In the genomic region with DNA sequence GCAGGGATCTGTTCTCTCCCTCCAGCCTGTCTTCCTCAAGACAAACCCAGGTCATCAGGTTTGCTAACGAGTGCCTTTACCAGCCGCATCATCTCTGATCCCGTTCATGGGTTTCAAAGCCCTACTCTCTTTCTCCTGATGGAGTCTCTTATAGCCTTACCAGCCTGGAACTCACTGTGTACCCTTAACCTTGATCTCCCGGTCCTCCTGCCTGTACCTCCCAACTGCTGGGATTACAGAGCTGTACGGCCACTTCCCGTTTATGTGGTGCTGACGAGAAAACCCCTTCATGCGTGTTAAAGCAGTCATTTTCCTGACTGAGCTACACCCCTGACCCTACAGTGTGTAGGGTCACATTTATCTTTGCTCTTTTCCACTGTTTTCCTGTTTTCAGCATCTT, we compare ENCODE assay signal across 14 mouse cellular contexts. TPM values are rescaled to one million over a fixed set of nuclear protein-coding genes. Genes with fewer than 3 reads are reported as not detected.
A peak's percentile ranks its signal among the peaks of the same experiment; 100 is the strongest.
DNase-seq lines count a peak whose midpoint lies in the region; ATAC-seq and TF ChIP-seq lines count a peak whose summit lies in the region.
"Had no signal": no experiment of that assay in that cellular context is flagged by ENCODE, and none has a peak within 500 bp of the region (broad histone marks: within the 10 kb centered on the region; RNA-seq: fewer than 3 reads in every experiment).

No protein-coding gene starts in this region.

- peaks cover 6% of the 10 kb centered on the region; the same call in 1 of the 2 replicates for H3K4me1 ChIP-seq in kidney, adult 2 months (ENCODE audit: control insufficient read depth, insufficient read depth, low read length)
- peaks cover 56% of the 10 kb centered on the region for H3K4me1 ChIP-seq in bone marrow macrophage, adult 2 months (ENCODE audit: control insufficient read depth, insufficient read depth, low read length)
- H3K4me1 ChIP-seq: midbrain, embryonic 13.5 days had no signal

- no peaks in the 10 kb centered on the region for H3K36me3 ChIP-seq in kidney, adult 2 months (ENCODE audit: control insufficient read depth, insufficient read depth, low read length)
- H3K36me3 ChIP-seq: midbrain, embryonic 13.5 days; neural tube, embryonic 15.5 days had no signal

- no peak for TF ChIP-seq POLR2A in kidney, adult 2 months (IDR thresholded peaks at IDR 0.05; ENCODE audit: low read depth, low read length)
- no peak for TF ChIP-seq POLR2A in bone marrow macrophage, adult 2 months (IDR thresholded peaks at IDR 0.05; ENCODE audit: borderline replicate concordance, low read depth, low read length)

- no peak for DNase-seq in kidney, adult 2 months
- no peak for DNase-seq in kidney, adult 11 months
- peak; percentile 80 for DNase-seq in A20 (ENCODE audit: low read depth, low spot score)
- DNase-seq in cerebellum, adult 8-10 months, result no peak
- no peak for DNase-seq in frontal cortex, postnatal 36 days (ENCODE audit: low spot score in 2 of 2)
- DNase-seq in right cerebral cortex, postnatal 10 days (ENCODE audit: low spot score in 2 of 2), result no peak
- DNase-seq: lung, adult 2 months; right cerebral cortex, postnatal 4 days; thymus, postnatal 36 days had no signal

- 64% methylated on average over 8 of the region's 8 CpGs for WGBS in kidney, adult 2 months

- H3K27ac ChIP-seq in kidney, adult 2 months (ENCODE audit: insufficient read depth, low read depth, low read length), result peak overlapping the region; percentile 9; the same call in 1 of the 2 replicates
- peak overlapping the region; percentile 95 for H3K27ac ChIP-seq in bone marrow macrophage, adult 2 months (ENCODE audit: insufficient read depth, low read depth, low read length)
- H3K27ac ChIP-seq: left cerebral cortex, adult 2 months; midbrain, embryonic 13.5 days; neural tube, embryonic 15.5 days had no signal

- H3K27me3 ChIP-seq in kidney, adult 2 months (replicated peaks; ENCODE audit: control insufficient read depth, insufficient read depth, low read length), result no peaks in the 10 kb centered on the region
- H3K27me3 ChIP-seq: midbrain, embryonic 13.5 days; neural tube, embryonic 15.5 days had no signal

- no peak overlapping the region for H3K4me3 ChIP-seq in kidney, adult 2 months (ENCODE audit: insufficient read depth, low read depth, low read length)
- H3K4me3 ChIP-seq in bone marrow macrophage, adult 2 months (ENCODE audit: insufficient read depth, low read length), result peak overlapping the region; percentile 23
- H3K4me3 ChIP-seq: left cerebral cortex, adult 2 months; midbrain, embryonic 13.5 days; neural tube, embryonic 15.5 days had no signal

- no peak for TF ChIP-seq CTCF in kidney, adult 2 months (conservative IDR thresholded peaks at IDR 0.05; ENCODE audit: insufficient read depth, insufficient read length, low read depth, low read length)
- TF ChIP-seq CTCF in bone marrow macrophage, adult 2 months (IDR thresholded peaks at IDR 0.05; ENCODE audit: low read depth, low read length), result no peak

- peak; percentile 22; the same call in 1 of the 2 replicates for ATAC-seq in megakaryocyte, adult 5-6 weeks (ENCODE audit: poor library complexity, severe bottlenecking)
- ATAC-seq: midbrain, embryonic 13.5 days had no signal

RNA-seq across cellular contexts. Expression of gene Taok3, which starts 39.4 kb away (rescaled TPM):
- polyA plus RNA-seq in kidney, adult 2 months (2012; rRNA removed), result 11.1 and 11.3 TPM in 2 replicates
- 110 and 112 TPM in 2 replicates for polyA plus RNA-seq in bone marrow macrophage, adult 2 months (2012; ENCODE audit: insufficient read depth, insufficient read length, missing spikeins)
- 73.8 and 80.2 TPM in 2 replicates for total RNA-seq in megakaryocyte, adult 5-6 weeks (2015)
- 57.5 and 72.8 TPM in 2 replicates for total RNA-seq in megakaryocyte, adult 5-6 weeks (2017)

RNA-seq across cellular contexts. Expression of gene Suds3, which starts 43.4 kb away (rescaled TPM):
- polyA plus RNA-seq in kidney, adult 2 months (2012; rRNA removed), result 84.9 and 85.8 TPM in 2 replicates
- polyA plus RNA-seq in bone marrow macrophage, adult 2 months (2012; ENCODE audit: insufficient read depth, insufficient read length, missing spikeins), result 50.7 and 51.4 TPM in 2 replicates
- total RNA-seq in megakaryocyte, adult 5-6 weeks (2015), result 18.0 and 18.8 TPM in 2 replicates
- 93.5 and 102 TPM in 2 replicates for total RNA-seq in megakaryocyte, adult 5-6 weeks (2017)
